Mouse (Mus musculus): Measurements from ENCODE around the gene Gchfr. TPM values are rescaled to one million over a fixed set of nuclear protein-coding genes. Genes with fewer than 3 reads are reported as not detected.

Gchfr gene
- under 1 TPM in 1 of 2 experiments, not detected in 1; 0.74 TPM for total RNA-seq (2021)
- long read RNA-seq = 0 reads

DNA sequence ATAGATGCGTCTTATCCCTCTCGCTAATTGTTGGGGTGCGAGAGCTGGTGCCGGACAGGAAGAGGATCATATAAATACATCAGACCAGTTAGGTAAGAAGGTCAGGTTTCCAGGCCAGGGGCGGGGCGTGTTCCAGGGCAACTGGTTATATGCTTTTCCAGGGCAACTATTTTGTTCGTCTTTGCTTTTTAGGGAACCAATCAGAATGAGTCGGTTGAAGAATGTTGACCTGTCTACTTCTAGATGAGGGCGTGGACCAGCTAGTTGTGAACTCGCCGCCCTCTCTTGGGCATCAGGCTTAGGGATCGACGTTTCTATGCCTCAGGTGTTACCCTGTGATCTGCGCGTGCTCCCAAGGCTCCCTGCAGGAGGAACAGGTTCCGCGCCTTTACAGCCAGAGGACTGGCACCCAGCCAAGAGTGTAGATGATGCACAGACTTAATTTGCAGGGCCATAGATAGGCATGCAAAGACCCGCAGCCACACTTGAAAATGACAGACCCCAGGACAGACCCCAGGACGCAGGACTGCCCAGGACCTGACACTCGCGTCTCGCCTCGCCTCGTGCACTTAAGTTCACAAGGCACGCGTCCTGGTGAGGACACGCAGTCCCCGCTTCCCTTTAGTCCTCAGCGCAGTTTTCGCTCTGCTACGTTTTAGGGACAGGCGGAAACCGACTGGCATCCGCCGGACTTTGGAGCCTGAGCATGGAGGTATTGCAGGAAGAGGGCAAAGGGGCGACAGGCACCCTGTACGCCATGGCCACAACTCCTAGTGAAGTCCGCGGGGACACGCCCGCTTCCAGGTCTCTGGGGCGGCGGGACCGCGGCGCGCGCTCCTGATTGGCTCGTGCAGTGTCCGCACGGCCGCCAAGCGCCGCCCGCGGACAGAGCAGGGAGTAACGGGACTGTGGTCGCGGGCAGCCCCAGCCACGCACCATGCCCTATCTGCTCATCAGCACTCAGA lies at the start of gene Gchfr:
Gene Gchfr, plus strand, starts transcription at position 873 of the 965 bp plus-strand sequence.
- DNase-seq (ENCODE audit: low spot score in 2 of 2) = peak in 1 of 2 experiments; percentile 29

DNA sequence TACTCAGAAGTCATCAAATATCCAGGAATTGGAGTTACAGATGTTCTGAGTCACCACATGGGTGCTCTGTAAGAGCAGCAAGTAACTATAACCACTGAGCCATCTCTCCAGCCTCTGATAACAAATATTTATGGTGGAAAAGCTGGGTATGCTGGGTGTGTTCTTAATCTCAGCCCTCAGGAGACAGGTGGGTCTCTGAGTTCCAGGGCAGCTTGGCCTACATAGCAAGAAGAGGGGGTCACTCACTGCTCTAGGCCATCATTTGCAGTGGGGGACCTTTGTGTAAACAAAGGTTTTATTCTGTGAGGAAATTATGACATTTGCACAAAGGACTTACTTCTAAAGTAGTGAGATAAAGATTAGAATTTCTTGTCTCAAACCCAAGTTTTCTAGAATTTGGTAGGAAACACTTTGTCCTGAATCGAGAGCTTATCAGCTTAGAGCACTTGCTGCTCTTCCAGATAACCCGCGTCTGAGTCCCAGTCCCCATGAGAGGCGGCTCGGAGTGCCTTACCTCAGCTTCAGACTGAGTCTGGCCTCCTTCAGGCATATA lies 31.2 kb upstream of the Gchfr start:
- no peak for DNase-seq (ENCODE audit: low spot score in 2 of 2)

DNA sequence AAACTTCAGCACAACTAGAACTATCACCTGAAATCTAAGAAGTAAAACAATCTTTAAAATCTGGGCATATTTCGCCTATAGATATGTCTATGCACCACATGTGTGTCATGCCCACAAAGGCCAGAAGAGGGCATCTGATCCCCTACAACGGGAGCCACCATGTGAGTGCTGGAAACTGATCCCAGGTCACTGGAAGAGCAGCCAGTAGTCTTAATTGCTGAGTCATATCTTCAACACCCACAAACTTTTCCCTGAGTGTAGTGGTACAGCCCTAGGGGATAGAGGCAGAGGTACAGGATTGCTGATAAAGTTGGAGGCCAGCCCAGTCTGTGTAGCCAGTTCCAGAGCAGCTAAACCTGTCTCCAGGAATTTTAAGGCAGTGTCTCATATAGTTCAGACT lies 22.4 kb upstream of the Gchfr start:
- DNase-seq (ENCODE audit: low spot score in 2 of 2) = no peak

DNA sequence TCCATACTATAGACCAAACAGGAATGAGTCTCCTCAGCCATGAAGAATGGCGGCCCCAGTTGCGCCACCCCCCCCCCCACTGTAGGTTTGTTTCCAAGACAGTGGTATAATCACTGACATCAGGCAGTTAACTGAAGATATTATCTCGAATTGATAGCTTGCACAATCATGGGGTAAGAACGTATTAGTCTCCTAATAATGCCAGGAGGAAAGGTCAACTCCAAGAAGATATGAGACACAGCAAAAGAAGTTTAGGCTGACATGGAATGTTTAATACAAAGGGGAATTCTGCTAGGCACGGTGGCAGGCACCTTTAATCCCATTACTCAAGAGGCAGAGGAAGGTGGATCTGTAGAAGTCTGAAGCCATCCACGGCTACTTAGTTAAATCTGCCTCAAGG lies 21.1 kb upstream of the Gchfr start:
- no peak for DNase-seq (ENCODE audit: low spot score in 2 of 2)

DNA sequence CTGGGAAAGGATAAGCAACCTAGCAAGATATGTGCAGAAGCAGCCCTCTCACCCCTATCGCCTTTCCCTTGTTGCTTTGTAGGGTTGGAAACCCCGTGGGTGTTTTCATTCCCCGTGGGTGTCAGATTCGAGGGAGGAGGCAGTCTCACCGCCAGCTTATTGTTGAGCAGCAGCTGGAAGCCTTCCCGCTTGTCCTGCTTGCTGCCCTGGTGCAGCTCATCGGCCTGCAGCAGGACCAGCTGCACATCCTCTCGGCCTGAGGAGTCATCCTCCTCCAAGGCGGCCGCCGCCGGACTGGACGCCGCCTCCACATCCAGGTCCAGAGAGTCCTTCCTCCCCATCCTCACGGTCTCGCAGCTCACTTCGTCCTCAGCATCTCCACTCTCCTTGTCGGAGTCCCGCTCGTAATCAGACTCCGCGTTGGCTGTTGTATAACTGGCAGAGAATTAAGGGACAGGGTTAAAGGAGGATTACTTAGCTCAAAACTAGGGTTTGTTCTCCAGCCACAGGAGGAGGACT lies 20.4 kb upstream of the Gchfr start:
- no peak for DNase-seq (ENCODE audit: low spot score in 2 of 2)

DNA sequence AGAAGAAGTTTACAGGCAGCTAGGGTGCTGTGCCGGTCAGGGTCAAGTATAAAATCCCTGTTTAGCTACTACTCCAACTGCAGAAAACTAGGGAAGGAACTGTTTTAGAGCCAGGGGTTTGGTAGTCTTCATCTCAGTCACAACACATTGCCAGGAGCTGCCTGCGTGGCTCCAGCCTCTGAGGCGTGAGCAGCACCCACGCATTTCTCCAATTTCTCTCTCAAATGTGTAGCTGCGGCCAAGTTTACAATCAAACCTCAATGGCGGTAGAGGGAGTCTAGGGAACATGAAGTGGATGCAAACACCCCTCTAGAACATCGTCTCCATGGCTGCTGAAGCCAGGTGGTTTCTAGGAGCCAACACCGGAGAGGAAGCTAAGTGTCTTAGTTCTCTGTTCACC lies 19.8 kb upstream of the Gchfr start:
- no peak for DNase-seq (ENCODE audit: low spot score in 2 of 2)

DNA sequence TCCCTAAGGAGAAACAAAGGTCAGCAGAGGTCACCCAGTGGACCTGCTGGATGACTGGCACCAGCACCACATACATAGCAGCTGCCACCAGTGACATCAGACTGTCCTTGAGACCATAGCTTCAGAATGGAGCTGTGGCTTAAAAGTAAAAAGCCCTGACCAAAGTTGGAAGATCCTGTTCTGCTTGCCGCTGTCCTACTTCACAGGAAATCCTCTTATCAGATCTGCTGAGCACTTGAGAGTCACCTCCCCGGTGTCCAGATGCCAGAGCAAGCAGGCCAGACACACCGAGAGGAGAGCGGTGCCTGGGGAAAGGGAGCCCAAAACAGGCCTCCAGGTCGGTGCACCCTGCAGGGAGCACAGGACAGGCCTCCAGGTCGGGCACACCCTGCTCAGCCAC lies 15.3 kb upstream of the Gchfr start:
- no peak for DNase-seq (ENCODE audit: low spot score in 2 of 2)

DNA sequence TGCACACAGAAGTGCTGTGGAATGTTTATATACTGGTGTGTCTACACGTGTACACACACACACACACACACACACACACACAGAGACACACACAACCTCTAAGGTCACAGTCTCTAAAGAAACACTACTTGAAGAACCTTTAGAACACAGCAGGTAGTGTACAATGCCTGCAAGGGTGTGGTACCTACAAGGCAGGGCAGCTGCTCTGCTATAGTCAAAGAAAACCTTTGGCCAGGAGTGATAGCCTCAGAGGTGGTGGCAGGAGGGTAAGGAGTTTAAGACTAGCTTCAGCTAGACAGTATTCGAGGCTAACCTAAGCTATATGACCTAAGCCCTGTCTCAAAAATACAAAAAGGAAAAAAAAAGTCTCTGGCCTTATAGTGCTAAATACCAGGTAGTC lies 12.9 kb upstream of the Gchfr start:
- no peak for DNase-seq (ENCODE audit: low spot score in 2 of 2)

DNA sequence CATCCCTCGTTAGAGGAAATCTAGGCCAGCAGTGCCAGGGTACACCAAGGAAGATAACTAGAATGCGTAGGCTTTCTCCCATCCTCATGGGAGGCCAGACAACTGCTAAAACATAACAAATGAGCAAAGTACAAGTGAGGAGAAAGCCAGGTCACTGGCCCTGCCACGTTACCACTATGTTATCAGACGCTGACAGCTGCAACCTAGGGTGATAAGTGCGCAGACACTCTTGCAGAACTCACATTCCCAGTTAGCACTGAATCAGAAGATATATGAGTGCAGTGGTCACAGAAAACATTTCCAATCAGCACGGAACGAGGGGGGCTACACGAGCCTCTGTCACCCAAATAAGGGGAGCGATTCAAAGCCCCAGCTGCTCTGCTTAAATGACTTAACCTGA lies 12.2 kb upstream of the Gchfr start:
- DNase-seq (ENCODE audit: low spot score in 2 of 2) = no peak

DNA sequence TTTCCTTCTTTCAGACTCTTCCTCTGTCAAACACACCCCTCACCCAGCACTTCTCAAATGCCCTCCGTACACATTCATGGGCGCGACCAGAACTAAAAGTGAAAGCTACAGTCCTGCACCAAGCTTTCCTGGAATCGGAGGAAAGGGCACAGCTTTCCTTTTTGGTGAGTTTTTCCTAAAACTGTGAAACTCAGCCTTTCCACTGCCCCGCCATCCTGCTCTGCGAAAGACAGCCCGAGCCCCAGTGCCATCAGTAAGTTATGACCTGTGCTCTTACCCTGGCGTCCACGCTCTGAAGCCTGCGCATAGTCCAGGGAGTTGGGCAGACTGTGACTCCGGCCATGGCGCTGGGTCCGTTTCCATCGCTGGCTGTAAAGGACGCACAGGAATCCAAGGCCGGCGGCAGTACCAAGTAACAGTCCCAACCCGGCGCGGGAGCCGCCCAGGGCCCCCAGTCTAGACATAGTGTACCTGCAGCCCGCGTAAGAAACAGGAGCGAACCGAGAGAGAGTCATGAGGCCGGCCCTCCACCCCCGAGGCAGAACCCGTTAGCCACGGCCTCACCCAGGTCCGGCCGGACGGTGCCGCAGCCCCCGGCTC lies 11.4 kb upstream of the Gchfr start:
- DNase-seq (ENCODE audit: low spot score in 2 of 2) = no peak

DNA sequence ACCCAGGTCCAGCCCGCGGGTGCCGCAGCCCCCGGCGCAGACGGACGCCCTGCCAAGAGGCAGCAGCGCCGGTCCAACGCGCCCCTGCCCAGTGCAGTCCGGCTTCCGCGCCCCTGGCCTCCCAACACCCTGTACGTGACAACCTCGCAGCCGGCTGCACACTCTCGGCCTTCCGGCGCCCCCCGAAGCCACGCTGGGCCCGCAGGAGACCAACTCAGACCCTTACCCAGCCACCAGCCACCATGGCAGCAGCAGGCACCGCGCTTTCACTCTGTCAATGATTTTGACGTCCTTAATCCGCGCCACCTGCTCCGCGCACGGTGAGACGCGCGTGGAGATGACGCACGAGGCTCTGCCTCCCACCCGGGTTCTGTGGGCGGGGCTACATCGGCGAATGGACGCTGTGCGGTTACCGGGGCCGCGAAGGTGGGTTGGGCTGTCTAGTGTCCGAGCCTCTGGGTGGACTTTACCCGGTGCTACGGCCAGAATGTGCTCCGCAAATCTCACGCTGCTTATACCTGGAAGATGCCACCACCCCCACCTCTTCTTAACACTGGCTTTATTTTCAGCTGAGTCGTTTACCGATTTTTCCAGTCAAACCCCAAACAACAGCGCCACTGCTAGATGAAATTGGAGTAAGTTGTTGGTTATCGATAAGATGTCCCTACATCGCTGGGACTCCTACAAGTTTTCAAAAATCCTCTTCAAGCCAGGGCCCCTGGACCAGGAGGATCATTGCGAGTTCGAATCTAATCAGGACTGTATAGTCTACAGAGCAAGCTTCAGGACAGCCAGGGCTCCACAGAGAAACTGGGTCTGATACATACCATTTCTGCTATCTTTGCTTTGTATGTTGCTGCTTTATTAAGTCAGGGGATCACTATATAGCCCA lies 10.6 kb upstream of the Gchfr start, which contains the start of gene Rmdn3:
Gene Rmdn3, minus strand, starts transcription at position 354 of the 892 bp plus-strand sequence.
- peak; percentile 93 to 99 for DNase-seq (ENCODE audit: low spot score in 2 of 2)

DNA sequence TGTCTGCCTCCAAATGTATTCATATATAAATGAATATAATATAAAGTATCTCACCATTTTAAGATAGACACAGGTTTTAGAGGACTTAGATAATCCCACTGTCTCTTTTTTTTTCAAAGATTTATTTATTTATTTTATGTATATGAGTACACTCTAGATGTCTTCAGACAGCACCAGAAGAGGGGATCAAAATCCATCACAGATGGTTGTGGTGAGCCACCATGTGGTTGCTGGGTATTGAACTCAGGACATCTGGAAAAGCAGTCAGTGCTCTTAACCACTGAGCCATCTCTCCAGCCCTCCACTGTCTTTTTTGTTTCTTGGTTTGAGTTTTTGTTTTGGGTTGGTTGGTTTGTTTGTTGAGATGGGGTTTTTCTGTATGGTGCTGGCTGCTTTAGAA lies 9.7 kb upstream of the Gchfr start:
- no peak for DNase-seq (ENCODE audit: low spot score in 2 of 2)

DNA sequence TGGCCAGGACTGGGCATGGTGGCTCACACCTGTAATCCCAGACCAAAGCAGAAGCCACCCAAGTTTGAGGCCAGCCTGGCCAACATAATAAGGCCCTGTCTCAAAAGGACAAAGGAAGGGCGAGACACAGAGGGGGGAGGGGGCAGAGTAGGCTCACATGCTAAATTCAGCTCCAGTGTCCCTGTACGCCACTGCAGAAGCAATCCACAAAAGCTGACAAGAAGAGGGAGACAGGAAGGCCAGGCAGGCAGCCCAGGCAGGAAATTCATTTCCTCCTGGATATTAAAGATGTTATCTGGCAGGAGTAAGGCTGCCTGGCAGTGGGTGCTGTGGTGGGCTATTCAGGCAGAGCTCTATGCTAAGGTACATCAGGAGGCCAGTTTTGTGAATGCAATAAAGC lies 6.3 kb upstream of the Gchfr start:
- no peak for DNase-seq (ENCODE audit: low spot score in 2 of 2)

DNA sequence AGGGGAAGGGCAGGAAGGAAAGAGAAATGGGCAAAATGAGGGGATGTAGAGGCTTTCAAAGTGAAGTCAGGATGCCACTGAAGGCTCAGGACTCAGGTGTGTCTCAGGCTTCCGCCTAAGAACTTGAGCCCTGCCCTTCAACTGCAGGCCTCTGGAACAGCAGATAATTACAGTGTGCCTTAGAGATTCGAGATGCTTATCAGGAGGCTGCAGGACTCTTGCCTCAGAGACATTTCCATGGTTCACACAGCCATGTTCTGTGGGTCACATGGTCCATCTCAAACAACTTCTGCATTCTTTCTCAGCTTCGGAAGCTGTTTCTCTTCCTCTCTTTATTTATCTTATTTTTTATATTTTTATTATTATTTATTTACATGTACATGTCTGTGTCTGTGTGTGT lies 4.4 kb upstream of the Gchfr start:
- DNase-seq (ENCODE audit: low spot score in 2 of 2) = no peak

DNA sequence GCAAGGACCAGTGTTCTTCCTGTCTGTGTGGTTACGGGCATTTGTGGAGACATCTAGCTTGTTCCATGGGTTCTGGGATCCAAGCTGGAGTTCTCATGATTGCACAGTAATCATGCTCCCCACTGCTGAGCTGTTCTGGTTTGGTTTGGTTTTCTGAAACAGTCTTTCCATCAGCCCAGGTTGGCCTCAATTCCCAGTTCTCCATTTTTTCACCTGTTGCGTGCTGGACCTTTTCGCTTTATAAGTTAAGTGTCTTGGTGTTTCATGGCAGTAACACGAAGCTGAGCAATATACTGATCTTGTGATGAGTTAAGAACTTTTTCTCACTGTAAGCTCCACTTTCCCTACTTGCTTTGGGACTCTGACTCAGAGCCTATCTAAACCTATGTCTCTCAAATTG lies 3.6 kb upstream of the Gchfr start:
- no peak for DNase-seq (ENCODE audit: low spot score in 2 of 2)

DNA sequence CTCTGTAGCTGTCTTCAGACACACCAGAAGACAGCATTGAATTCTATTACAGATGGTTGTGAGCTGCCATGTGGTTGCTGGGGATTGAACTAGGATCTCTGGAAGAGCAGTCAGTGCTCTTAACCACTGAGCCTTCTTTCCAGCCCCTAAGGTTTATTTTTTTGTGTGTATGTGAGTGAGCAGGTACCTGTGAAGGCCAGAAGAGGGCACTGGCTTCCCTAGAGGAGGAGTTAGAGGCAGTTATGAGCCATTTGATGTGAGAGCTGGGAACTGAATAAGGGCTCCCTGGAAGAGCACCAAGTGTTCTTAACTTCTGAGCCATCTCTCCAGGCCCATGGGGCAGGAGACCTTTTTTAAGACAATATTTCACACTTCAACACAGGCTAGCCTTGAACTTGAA lies 2.2 kb upstream of the Gchfr start:
- DNase-seq (ENCODE audit: low spot score in 2 of 2) = no peak

DNA sequence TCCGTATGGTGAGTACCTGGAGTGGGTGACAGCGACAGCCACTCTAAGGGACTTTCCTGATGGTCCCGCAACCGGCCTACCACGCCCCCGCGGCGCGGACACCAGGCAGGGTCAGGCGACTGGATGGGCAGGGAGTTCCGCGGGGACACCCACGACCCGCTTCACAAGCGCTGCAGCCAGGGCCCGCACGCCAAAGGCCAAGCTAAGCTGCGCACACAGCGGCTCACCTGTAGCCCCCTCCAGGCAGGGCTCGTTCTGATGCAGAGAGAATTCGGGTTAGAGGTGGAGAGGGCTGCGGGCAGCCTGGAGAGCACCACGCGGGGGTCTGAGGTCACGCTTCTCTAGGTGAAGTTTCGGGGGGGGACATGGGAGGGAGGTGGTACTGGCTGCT lies 288 bp downstream of the Gchfr start:
- DNase-seq (ENCODE audit: low spot score in 2 of 2) = no peak

DNA sequence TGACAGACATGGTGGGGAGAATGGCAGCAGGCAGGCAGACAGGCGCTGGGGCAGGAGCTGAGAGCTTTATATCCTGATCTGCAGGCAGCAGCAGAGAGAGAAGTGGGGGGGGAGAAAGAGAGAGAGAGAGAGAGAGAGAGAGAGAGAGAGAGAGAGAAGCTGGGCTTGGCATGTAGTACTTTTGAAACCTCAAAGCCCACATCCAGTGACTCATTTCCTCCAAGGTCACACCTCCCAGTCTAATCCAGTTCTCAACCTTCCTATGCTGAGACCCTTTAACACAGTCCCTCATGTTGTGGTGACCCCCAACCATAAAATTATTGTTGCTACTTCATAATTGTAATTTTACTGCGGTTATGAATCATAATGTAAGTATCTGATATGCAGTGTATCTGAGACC lies 2.7 kb downstream of the Gchfr start:
- DNase-seq (ENCODE audit: low spot score in 2 of 2) = no peak

DNA sequence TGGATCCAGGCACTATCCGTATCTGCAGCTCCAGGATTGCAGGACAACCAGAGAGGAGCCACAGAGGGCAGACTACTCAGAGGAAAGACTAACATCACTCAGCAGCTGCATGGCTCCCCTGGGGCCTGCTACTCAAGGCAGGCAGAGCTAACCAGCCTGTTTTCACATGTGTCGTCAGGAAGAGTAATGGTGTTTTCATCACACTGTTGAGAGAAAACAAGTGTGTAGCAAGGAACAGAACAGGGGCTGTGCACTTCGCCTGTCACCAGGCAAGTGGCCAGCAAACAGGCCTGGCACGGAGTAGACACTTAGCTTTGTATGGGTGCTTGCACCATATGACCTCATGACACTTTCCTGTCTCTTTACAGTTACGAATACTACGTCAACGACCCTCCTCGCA lies 4.0 kb downstream of the Gchfr start:
- no peak for DNase-seq (ENCODE audit: low spot score in 2 of 2)

DNA sequence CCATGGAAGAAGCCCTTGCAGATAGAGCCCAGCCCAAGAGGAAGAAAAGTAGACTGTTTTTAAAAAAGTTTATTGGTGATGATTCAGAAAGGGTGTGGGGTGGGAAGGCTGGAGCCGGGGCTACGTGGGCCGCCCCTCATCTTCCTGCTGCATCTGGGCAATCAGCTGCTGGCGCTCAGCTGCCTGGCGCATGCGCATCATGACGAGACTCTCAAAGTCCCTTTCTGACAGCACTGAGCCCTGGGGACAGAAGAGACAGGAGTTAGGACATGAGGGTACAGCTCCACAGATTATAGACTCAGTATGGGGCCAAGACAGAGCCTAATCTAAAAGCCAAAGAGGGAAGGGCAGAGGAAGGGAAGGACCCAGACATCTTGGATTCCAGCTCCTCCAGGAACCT lies 4.9 kb downstream of the Gchfr start:
- no peak for DNase-seq (ENCODE audit: low spot score in 2 of 2)
